Mouse (Mus musculus) embryo, embryonic 10 days (tissue): Measurements from ENCODE around the gene Eef1akmt2.

Source experiments
- DNase-seq: peaks from one replicate; pipeline ENCODE4 v3.0.0-alpha.2; 2015; ENCODE audit warnings: low spot score

Gene Eef1akmt2

DNA sequence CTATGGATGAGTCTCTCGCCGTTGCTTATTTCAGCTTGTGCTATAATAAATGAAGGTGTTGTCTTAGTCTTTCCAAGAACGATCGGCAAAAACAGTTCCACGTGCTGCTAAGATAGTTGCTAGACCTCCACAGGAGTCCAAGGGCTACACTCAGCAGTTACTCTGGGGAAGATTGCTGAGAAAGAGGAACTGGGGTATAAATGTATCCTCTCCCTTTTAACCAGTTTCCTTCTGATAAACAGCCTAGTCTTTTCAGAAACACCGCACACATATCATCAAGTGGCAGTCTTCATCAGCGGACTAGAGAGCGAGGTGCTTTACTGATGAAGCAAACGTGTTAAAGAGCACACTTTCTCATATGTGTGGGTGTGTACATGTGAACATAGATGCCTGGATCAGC lies 13.8 kb upstream of the Eef1akmt2 start:
- no peak for DNase-seq

DNA sequence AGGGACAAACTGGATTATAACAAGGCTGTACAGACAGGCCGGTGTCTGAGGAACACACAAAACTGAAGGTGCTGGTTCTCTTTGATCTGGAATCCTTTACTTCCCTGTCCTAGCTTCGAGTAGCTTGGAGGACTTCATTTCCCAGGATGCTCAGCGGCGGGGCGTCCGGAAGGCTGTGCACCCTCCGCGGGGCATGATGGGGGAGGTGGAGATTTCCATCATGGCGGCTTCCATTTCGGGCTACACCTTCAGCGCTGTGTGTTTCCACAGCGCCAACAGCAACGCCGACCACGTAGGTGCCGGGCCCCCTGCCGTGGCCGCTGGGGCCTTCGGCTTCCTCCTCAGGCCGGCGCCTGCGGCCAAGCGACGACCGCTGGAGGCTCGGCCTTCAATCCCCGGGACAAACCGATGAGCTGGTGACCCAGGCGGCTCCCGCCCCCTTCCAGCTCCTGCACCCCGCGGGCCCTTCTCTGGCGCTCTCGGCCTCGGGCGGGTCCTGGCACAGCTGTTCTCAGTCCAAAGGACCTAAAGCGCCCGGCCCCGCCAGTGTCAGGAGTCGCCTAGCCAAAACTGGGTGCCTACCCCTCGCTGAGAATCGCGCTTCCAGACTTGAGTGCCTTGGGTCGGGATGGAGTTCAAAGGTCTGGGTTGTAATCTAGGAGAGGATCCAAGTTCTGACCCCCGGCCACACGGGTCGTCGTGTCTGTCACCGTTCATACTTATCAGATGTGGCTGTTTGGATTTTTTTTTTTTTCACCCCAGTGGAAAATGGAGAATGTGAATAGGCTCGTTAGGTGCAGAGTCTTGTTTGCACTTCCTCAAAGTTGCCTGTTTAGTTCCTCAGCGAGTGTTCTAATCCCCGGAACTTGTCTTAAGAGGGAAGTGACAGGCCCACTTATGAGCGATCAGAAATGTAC lies 6.8 kb upstream of the Eef1akmt2 start, which contains the start of gene Abraxas2:
Gene Abraxas2, plus strand, starts transcription at position 184 of the 917 bp plus-strand sequence.
- peak; percentile 95 for DNase-seq

DNA sequence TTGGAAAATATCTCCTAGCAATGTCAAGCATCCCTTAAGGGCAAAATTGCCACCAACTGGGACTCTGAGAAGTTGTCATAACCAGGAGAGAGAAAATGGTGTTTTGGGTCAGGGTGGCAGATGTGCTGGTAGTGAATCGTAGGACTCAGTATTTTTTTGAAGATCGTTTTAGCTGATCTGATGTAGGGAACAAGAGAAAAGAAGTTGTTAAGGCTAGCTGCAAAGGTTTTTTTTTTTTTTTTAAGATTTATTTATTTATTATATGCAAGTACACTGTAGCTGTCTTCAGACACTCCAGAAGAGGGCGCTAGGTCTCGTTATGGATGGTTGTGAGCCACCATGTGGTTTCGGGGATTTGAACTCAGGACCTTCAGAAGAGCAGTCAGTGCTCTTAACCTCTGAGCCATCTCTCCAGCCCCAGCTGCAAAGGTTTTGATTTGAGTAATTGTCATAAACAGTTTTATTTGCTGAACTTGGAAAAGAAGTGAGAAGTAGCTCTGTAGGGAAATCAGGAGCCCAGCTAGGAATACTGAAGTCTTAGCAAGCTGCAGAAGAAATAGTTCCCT lies 5.7 kb upstream of the Eef1akmt2 start:
- DNase-seq = no peak

DNA sequence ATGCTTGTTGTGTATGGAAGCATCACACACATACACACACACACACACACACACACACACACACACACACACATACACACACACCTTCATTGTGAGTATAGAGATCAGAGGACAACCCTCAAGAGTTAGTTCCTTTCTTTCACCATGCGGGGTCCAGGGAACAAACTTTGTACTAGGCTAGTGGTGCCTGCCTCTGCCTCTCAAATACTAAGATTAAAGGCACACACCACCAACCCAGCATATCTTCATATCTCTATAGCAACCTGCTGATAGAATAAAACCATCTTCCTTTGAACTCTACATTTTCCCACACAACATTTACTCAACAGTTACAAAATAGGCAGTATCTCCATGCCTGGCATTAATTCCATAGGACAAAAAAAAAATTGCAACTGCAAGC lies 3.6 kb upstream of the Eef1akmt2 start:
- DNase-seq = no peak

DNA sequence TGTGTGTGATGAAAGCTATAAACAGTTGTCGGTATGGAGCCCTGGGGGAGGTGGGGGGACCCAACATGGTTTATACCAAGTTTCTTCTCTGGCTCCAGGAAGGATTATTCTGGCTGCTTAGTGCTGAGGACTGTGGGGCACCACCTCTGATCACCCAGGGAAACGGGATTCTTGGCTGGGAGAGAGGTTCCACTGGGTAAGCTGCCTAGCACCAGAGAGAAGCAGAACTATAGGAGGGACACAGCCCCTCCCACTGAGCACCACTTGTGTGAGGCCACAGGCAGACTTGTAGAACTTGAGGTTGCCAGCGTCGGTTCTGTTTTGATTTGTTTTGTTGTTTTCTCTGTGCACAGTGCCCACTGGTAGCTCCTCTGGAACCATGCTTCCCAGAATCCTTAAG lies 1.5 kb upstream of the Eef1akmt2 start:
- no peak for DNase-seq

DNA sequence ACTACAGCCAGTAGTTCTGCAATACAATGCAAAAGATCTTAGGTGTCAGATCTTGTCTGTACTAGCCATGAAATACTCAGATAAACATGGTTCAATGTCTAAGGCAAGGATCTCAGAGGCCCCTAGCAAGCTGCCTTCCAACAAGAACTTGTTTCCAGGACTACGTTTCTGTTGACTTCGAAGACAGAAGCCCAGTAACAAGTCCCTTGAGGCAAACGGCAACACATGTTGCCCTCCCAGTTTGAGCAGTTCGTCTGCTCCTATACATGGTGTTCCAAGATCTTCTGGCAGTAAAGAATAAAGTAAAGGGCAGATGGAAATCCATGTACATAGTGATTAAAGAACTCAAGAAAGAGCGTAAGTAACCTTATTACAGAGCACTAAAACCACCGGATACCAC lies 888 bp upstream of the Eef1akmt2 start:
- no peak for DNase-seq

DNA sequence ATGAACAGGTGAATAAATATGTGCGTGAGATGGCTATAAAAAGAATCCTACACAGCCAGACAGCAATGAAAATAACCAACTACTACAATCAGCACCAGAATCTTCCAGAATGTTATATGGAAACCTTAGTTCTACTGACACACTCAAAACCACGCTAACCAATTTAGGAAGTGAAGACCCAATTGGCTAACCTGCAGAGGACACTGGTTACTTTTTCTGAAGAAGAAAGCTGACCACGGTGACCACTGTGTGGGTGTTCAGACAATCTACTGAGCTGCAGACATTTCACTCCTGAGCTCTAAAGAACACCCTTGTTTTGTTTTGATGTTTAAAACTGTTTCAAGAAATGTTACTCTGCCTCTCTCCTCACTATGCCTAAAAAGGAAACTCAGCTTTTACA lies 9.3 kb downstream of the Eef1akmt2 start:
- DNase-seq = no peak

DNA sequence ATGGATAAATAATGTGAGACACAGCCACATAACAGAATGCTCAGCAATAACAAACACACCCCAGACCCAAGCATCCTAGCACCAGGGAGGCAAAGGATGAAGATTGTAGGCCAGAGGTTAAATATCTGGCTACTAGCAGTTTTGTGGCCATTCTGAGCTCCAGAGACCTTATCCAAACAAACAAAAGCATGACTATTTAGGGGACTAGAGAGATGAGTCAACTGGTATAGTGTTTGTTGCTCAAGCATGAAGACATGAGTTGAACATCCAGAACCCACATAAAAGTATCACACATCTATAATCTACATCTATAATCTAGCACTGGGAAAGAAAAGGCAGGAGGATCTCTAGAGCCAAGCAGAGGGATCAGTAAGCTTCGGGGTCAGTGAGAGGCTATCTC lies 10.0 kb downstream of the Eef1akmt2 start:
- no peak for DNase-seq

DNA sequence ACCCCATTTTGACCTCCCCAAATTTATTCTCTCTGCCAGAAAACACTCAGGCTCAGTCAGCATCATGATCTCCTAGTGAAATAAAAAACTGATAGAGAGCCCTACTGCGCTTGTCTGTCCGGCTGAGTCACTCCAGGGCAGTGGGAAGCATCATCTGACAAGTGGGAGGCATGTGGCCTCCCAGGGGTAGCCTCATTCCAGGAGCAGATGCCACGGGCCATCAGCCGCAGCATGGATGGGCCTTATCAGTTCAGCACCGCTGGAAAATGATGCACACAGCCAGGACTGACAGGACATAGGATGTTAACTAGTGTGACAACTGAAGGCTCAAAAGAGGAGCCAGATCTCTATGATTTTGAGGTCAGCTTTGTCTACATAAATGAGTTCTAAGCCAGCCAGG lies 11.2 kb downstream of the Eef1akmt2 start:
- no peak for DNase-seq

DNA sequence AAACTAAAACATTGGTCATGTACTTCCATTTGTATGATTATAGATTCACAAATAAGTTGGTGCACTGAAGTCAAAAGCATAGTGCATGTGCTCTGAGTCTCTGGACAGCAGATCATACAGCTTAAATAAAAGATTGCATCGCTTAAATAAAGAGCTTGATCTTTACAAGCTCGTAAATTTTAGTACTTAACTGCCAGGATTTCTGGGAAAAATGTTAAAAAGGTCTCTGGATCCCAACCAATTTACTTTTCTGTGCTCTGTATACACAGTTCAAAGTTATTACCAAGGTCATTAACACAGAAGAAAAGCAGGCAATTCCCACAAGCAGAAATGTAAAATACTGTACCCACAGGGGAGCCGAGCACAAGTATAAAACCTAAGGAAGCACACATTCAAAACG lies 21.5 kb downstream of the Eef1akmt2 start:
- DNase-seq = no peak

DNA sequence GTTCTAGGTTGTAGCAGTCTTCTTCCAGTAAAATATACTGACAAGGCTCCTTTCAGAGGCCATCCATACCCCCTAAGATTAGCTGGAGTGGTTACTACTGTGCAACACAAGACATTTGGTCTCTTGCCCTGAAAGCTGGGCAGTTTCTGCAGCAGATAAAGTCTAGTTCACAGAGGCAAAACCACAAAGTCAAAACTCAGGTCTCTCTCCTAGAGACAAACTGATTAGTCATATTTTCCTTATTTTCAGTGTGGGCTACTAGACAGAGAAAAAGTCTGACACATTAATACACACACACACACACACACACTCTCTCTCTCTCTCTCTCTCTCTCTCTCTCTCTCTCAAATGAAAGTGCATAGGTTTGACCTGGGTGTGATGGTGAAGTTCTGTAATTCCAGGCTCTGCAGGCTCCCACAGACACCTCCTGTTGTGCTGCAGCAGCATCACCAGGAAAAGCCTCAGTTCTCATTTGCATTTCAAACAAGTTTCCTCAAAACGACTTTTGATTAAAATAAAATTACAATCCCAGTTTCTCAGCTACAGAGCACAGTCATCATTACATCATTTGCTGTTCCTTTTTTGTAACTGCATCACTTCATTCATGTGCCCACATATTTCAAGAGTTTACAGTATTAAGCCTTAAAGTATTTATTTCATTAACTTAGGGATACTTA lies 28.0 kb downstream of the Eef1akmt2 start:
- DNase-seq = no peak

DNA sequence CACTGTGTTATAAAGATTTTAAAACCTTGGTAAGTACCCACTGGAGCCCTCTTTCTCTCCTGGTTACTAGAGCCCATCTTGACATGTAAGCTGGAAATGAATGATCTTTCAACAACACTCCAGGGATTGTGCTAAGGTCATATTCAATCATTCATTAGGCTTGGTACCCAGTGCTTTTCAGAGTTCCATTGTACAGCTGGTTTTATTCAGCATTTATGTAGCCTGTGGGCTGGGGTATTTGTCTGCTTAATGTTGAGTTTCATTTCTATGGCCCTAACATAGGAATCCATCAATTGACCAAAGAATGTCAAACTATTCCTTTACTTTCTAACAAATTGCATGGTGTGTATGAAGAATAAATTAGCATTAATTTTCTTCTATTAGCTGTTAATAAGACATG lies 28.6 kb downstream of the Eef1akmt2 start:
- DNase-seq = no peak

DNA sequence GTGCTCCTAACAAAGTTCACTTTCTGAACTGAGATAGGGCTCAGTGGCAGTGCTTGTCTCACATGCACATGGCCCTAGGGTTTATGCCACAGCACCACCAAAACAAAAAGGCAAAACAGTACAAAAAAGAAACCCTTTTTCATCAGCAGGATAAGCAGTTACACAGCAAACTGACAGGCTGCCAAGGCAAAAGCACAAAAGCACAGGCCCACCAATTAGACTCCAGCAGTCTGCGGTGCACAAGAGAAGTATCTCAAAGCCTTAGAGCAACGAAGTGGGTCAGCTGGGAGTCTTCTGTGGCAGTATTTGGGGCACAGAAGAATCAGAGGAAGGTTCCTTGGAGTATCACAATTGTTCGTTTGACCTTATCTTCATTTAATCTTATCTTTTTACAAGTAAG lies 31.8 kb downstream of the Eef1akmt2 start:
- DNase-seq = no peak

DNA sequence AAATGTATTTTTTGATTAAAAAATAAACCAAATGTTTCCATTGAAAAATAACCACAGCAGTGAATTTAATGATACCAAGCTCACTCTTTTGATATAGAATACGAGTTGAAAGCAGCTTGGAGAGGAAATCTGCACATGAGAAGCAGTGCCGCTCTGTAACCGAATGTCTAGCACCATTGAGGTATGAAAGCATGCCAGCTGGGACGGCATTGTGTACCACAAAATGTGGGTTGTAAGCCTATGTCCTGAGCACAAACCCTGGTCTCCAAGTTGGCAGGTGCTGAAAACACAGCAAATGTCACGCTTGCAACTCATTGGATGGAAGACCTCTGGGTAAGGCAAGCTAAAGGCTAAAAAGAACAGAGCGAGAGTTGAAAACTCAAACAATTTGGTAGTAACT lies 35.4 kb downstream of the Eef1akmt2 start:
- no peak for DNase-seq

DNA sequence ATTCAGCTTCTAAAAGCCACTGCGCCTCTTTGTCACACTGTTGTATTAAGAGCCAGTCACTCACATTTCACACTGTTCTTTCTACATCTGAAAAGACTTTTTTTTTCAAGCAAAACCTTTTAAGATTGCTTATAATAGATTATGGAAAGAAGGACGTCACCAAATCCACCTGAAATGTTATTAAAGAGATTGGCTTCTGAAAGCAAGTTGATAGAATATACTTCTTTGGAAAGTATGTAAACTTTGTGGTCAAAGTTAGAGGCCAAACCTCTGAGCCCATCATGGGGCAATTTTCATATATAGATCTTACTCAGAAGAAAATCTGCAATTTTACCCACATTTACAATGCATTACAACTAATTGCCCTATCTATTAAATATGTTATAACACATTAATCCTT lies 35.9 kb downstream of the Eef1akmt2 start:
- DNase-seq = no peak

DNA sequence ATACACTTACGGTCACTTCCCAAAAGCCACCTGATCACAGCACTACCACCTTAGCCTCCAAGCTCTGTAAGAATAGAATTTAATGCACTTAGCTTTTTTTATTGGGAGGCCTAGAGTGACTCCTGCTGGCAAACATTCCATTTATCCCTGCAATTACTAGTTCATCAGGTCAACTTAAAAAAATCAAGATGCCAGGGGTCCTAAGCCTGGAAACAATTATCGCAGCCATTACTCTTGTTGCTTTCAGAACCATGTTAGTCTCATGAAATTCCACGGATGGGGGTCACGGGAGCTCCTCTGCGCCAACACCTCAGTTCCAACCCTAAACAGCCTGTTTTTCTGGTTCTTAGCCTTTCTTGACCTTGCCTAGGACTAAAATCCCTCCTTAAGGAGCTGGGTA lies 37.4 kb downstream of the Eef1akmt2 start:
- peak; percentile 69 for DNase-seq

DNA sequence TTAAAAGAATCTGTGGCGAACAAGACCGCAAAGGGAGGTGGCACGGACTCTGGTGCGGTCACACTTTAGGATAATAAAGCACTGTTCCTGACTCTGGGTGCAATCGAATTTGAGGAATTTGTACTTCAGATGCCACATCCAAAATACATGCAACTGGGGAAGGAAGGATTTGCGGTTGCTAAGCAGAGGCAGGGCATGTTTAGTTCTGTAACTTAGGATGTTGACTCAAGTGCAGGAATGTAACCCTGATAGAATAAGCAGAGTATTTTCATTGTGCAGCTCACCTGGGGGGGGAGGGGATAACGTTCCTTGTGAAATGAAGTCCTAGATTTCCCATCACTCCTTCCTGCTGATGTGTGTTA lies 38.4 kb downstream of the Eef1akmt2 start:
- no peak for DNase-seq

DNA sequence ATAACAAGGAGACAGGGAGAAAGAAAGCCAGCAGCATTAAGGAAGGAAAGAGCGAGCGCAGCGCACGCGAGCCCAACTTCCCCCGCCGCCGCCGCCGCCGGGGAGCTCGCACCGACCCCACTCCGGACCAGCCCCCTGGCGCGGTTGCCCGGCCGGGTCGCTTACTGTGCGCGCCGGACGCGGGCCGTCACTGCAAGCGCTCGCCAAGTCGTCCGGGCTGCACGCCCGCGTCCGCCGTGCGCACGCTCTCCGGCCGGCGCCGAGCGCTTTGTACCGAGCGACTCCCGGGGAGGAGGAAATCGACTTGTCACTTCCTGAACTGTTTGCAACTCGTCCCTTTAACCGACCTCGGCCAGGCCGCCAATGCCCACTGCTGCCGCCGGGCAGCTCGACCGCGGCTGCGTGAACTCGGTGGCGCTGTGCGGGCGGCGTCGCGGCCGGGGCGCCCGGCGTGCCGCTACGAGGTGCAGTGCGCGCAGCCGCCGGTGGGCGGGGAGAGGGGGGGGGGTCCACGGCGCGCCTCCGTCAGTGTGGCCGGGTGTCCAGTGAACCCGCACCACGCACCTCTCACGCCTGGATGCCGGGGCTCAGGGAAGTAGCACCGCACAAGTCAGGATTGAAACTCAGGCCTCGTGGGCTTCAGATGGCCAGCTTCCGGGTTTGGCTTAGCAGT lies 38.9 kb downstream of the Eef1akmt2 start, which contains the start of gene Fam53b:
Gene Fam53b, minus strand, starts transcription at position 471 of the 673 bp plus-strand sequence.
- peak; percentile 76 for DNase-seq

DNA sequence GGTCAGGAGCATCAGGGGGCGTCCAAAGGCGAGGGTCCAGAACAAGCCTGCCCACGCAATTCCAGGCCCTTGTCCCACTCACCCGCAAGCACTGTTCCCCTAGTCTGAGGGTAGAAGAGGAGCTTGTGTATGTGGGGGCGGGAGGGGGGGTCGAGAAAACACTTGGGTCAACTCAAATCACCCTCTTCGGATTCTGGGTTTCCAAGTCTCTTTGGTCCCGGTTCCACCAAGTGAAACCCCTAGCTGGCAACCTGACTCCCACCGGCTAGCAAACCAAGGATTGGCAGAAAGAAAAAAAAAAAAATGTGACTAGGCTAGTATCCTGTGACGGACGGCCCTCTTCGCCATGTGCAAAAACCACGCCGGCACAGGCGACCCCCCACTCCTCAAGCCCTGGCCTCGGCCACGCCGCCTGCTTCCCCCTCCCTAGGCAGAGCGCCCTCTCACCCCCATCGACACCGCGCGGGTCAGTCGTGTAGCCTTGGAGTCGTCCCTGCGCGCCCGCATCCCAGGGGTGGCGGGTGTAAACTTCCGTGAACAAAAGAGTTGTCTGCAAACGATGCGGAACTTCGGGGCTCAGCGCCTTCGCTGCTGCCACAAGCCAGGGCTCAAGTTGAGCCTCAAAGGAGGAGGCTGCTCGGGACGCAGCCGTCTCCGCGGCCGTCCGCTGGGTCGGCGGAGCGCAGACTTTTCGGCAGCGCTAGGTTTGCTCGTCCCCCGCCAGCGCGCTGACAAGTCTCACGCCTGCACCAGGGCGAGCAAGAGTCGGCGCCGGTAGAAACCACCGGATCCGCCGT lies 39.7 kb downstream of the Eef1akmt2 start:
- DNase-seq = peak; percentile 69

DNA sequence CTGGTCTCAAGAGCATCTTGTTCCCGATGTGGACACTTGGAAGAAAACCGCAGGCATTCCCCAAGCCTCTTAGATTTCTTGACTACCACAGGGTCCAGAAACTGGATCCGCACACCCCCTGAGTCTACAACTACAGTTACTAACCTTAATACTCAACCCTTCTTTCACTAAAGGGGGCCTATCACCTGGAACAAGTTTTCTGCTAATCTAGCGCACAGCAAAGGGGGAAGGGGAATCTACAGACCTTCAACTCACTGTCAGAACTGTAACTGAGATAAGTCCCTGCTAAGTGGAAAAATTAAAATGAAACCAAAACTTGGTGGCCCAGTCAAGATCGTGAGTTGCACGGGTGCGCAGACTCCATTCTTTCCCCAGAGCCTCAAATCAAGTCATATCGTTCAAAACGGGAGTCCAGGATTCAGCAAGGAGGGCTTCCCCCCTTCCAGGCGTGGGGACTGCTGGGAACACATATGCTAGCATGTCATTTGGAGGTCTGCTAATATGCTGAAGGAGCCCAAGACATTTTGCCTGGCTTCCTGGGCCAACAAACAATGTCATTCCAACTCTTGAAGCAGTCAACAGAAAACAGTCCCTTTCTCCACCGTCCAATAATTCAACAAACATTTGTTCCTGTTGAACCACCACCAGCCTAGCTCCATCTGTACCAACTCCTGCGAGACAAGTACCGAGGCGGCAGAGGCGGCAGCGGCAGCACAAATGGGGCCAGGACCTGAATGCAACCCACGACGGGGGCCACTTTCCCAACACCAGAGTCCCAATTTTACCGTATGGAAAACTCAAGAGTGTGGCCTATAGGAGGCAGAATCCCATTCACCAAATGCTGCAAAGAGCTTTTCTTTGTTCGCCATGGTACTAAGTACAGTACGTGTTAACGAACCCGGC lies 40.5 kb downstream of the Eef1akmt2 start:
- peak; percentile 58 for DNase-seq

DNA sequence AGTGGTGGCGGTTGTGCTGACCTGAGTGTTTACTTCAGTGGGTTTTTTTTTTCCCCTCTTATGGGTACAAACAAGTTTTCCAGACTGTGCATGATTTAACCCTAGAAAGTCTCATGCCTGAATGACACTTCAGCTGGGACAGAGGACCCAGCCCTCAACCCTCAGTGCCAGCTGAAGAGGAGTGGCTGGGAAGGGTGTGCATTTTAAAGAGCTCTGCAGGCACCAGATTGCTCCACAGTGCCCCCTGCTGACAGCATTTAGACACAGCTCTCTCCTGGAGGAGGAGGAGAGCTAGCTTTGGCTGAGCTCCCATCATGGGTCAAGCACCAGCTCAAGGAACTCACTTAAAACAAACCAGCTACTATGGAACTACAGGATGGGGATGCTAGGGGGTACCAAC lies 41.6 kb downstream of the Eef1akmt2 start:
- peak; percentile 93 for DNase-seq
